In the genomic region with DNA sequence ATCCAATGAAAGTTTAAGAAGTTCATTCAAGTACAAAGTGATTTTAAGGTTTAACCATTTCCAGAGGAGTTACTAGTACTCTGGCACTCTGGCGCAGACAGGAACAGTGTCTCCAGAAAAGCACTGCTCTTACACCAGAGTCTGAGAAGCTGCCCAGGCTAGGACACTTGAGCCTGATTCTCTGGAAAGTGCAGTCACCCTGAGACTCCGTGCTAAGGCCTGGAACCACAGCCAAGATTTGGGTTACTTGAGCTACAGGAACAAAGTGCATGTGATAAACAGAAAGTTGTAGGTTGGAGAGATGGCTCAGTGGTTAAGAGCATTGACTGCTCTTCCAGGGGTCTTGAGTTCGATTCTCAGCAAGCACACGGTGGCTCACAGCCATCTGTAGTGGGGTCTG, we compare ENCODE assay signal across 20 mouse cellular contexts. TPM values are rescaled to one million over a fixed set of nuclear protein-coding genes. Genes with fewer than 3 reads are reported as not detected.
A peak's percentile ranks its signal among the peaks of the same experiment; 100 is the strongest.
DNase-seq lines count a peak whose midpoint lies in the region; ATAC-seq and TF ChIP-seq lines count a peak whose summit lies in the region.
"Had no signal": no experiment of that assay in that cellular context is flagged by ENCODE, and none has a peak within 500 bp of the region (broad histone marks: within the 10 kb centered on the region; RNA-seq: fewer than 3 reads in every experiment).

No protein-coding gene starts in this region.

- no peaks in the 10 kb centered on the region for H3K27me3 ChIP-seq in lung, postnatal 0 days (replicated peaks; ENCODE audit: insufficient read depth, low read length)
- no peaks in the 10 kb centered on the region for H3K27me3 ChIP-seq in heart, embryonic 11.5 days (ENCODE audit: control insufficient read depth, insufficient read depth, low read length)
- H3K27me3 ChIP-seq: embryonic facial prominence, embryonic 15.5 days; heart, embryonic 13.5 days; hindbrain, embryonic 15.5 days had no signal

- no peaks in the 10 kb centered on the region for H3K36me3 ChIP-seq in lung, postnatal 0 days (ENCODE audit: insufficient read depth, low read length)
- no peaks in the 10 kb centered on the region for H3K36me3 ChIP-seq in heart, embryonic 11.5 days (ENCODE audit: control insufficient read depth, insufficient read depth, low read length)
- H3K36me3 ChIP-seq: embryonic facial prominence, embryonic 15.5 days had no signal

- H3K4me3 ChIP-seq in lung, postnatal 0 days (ENCODE audit: low read depth, low read length) = no peak overlapping the region
- H3K4me3 ChIP-seq in heart, embryonic 11.5 days (ENCODE audit: low read depth, low read length) = no peak overlapping the region
- H3K4me3 ChIP-seq: embryonic facial prominence, embryonic 15.5 days; erythroblast, embryonic 14.5 days; forebrain, embryonic 10.5 days; heart, embryonic 13.5 days; hindbrain, embryonic 15.5 days had no signal

- 0 out of 2 replicates have a peak, but pooled peaks have one; percentile 7 for TF ChIP-seq CTCF in lung, postnatal 0 days (IDR thresholded peaks at IDR 0.05)

- H3K9ac ChIP-seq in lung, postnatal 0 days (replicated peaks; ENCODE audit: low read depth) = no peak overlapping the region
- no peak overlapping the region for H3K9ac ChIP-seq in heart, embryonic 11.5 days (ENCODE audit: low read depth, low read length)
- H3K9ac ChIP-seq: embryonic facial prominence, embryonic 15.5 days; heart, embryonic 13.5 days; hindbrain, embryonic 15.5 days had no signal

- no peak for TF ChIP-seq EP300 in lung, postnatal 0 days (IDR thresholded peaks at IDR 0.05)

- DNase-seq in gastrocnemius, adult 8-10 months (ENCODE audit: low spot score in 2 of 2) = peak; percentile 41 to 48
- DNase-seq in gastrocnemius, postnatal 10 days = no peak
- DNase-seq in lung, postnatal 0 days (ENCODE audit: low spot score) = no peak
- no peak for DNase-seq in lung, postnatal 25 days (ENCODE audit: low spot score)
- DNase-seq in gastrocnemius, postnatal 14 days = peak; percentile 19
- no peak for DNase-seq in thymus, postnatal 36 days
- DNase-seq: adrenal gland, adult 8-10 months; cerebellum, adult 11 months; cerebellum, adult 8-10 months; cerebellum, postnatal 14 days; embryo, embryonic 11 days; heart, postnatal 36 days had no signal

- WGBS in lung, postnatal 0 days = 80% methylated on average over 4 of the region's 4 CpGs
- WGBS in heart, embryonic 11.5 days (ENCODE audit: insufficient replicate concordance) = 72% methylated on average over 4 of the region's 4 CpGs

- H3K27ac ChIP-seq in lung, postnatal 0 days (ENCODE audit: low read length) = no peak overlapping the region
- H3K27ac ChIP-seq in heart, embryonic 11.5 days (ENCODE audit: low read depth, low read length) = no peak overlapping the region
- H3K27ac ChIP-seq: embryonic facial prominence, embryonic 15.5 days; forebrain, embryonic 10.5 days; heart, embryonic 13.5 days; hindbrain, embryonic 15.5 days had no signal

- intact Hi-C loops in gastrocnemius, postnatal 14 days (cut with DNase I; ENCODE audit: low total_unique reads) = no loop called here

- H3K9me3 ChIP-seq in lung, postnatal 0 days (ENCODE audit: low read length) = no peaks in the 10 kb centered on the region
- no peaks in the 10 kb centered on the region for H3K9me3 ChIP-seq in heart, embryonic 11.5 days (replicated peaks; ENCODE audit: control insufficient read depth, low read length)
- H3K9me3 ChIP-seq: embryonic facial prominence, embryonic 15.5 days; forebrain, embryonic 10.5 days; heart, embryonic 13.5 days; hindbrain, embryonic 15.5 days had no signal

- no peaks in the 10 kb centered on the region; the same call in 1 of the 2 replicates for H3K4me1 ChIP-seq in lung, postnatal 0 days (ENCODE audit: insufficient read depth, low read depth, low read length)
- H3K4me1 ChIP-seq in heart, embryonic 11.5 days (ENCODE audit: control insufficient read depth, insufficient read depth, low read length) = peaks cover 4% of the 10 kb centered on the region; the same call in 1 of the 2 replicates

- no peak for ATAC-seq in lung, postnatal 0 days
- no peak for ATAC-seq in heart, embryonic 11.5 days (replicated peaks; ENCODE audit: insufficient number of reproducible peaks, low FRiP score, low TSS enrichment)
- ATAC-seq: forebrain, embryonic 14.5 days; inflammation-experienced regulatory T-cells, adult 6 months had no signal

- no peak overlapping the region for H3K4me2 ChIP-seq in lung, postnatal 0 days (replicated peaks; ENCODE audit: low read depth, low read length)
- no peak overlapping the region for H3K4me2 ChIP-seq in heart, embryonic 11.5 days
- H3K4me2 ChIP-seq: embryonic facial prominence, embryonic 15.5 days; heart, embryonic 13.5 days; hindbrain, embryonic 15.5 days had no signal

RNA-seq across cellular contexts. Expression of a gene that starts 6.4 kb away (rescaled TPM):
- 100 to 1,000 TPM; 110 to 144 (median 118) TPM for total RNA-seq in gastrocnemius, adult 8-10 months (2022)
- 100 to 1,000 TPM in 1 of 2 experiments, 10 to 100 TPM in 1; 96.4 to 101 TPM for total RNA-seq in gastrocnemius, postnatal 10 days (2021)
- polyA plus RNA-seq in lung, postnatal 0 days (2015; fragmentation: Nextera tagmentation; extraction: Ambion mirVana) = 19.4 and 19.5 TPM in 2 replicates
- 10 to 100 TPM; 85.7 TPM for total RNA-seq in gastrocnemius, postnatal 14 days (2021)
- polyA plus RNA-seq in heart, embryonic 11.5 days (2014; fragmentation: Nextera tagmentation; extraction: Ambion mirVana) = 26.3 and 31.2 TPM in 2 replicates

Comparison
In these comparisons a context has a peak if more than half of its experiments do, and no peak if none do; other contexts are left out.
1. DNase-seq: peak in gastrocnemius, adult 8-10 months (2 of 2) and gastrocnemius, postnatal 14 days (single experiment); none in gastrocnemius, postnatal 10 days (single experiment), lung, postnatal 0 days (single experiment), lung, postnatal 25 days (single experiment) and thymus, postnatal 36 days (0 of 2).